Mouse (Mus musculus) megakaryocyte progenitor cell, adult 5-6 weeks (primary cell): Measurements from ENCODE around the gene Pacsin2. TPM values are rescaled to one million over a fixed set of nuclear protein-coding genes. Genes with fewer than 3 reads are reported as not detected.
"Not testable (repeated sequence)": the region's sequence is repeated elsewhere in the genome, so short reads cannot be mapped to it uniquely, and the experiment has no call there.

ENCODE experiments used
- ATAC-seq: replicated peaks from 2 replicates; pipeline ENCODE4 v1.8.0; 2016; ENCODE audit warnings: mild to moderate bottlenecking, moderate TSS enrichment, inconsistent platforms; ENCODE audit not compliant: poor library complexity
- total RNA-seq, 2 experiments: library from RNA; stranded (forward) in 1 of 2; stranded (reverse) in 1 of 2; fragments of 157-497, 149-512 nt in 1 of 2; fragments of 200-1000 nt in 1 of 2; gene quantifications; 2 replicates each; pipeline versions ENCODE4 v1.2.3 to v1.2.4; 2015 to 2017

The Pacsin2 gene
- total RNA-seq, 2 experiments from 2014 or later, result 47.4 to 71.7 TPM

- no peak for ATAC-seq
Measured at GRCm38 (mm10) chr15:83481236-83481780, 16.9 kb upstream of the Pacsin2 start.

GRCm38 (mm10) chr15:83479818-83480217 is 15.4 kb upstream of the Pacsin2 start:
- ATAC-seq, result no peak

GRCm38 (mm10) chr15:83478096-83478495 is 13.7 kb upstream of the Pacsin2 start:
- ATAC-seq, result no peak

GRCm38 (mm10) chr15:83476593-83477273 is 12.3 kb upstream of the Pacsin2 start:
- no peak for ATAC-seq

- ATAC-seq, result peak; percentile 59
Measured at GRCm38 (mm10) chr15:83474466-83474836, 10.0 kb upstream of the Pacsin2 start.

GRCm38 (mm10) chr15:83473832-83474465 is 9.5 kb upstream of the Pacsin2 start:
- peak; percentile 94 for ATAC-seq

GRCm38 (mm10) chr15:83473251-83473650 is 8.8 kb upstream of the Pacsin2 start:
- ATAC-seq, result peak; percentile 9; the same call in 1 of the 2 replicates

- no peak for ATAC-seq
Measured at GRCm38 (mm10) chr15:83471476-83471875, 7.1 kb upstream of the Pacsin2 start.

GRCm38 (mm10) chr15:83470443-83470842 is 6.0 kb upstream of the Pacsin2 start:
- no peak for ATAC-seq

GRCm38 (mm10) chr15:83469279-83469821 is 4.9 kb upstream of the Pacsin2 start:
- no peak for ATAC-seq

GRCm38 (mm10) chr15:83467232-83467966 is 3.0 kb upstream of the Pacsin2 start:
- ATAC-seq, result no peak

- no peak for ATAC-seq
Measured at GRCm38 (mm10) chr15:83466331-83466730, 1.9 kb upstream of the Pacsin2 start.

GRCm38 (mm10) chr15:83464905-83465650 is 672 bp upstream of the Pacsin2 start:
- peak; percentile 27 for ATAC-seq

GRCm38 (mm10) chr15:83463369-83464082 is 880 bp downstream of the Pacsin2 start:
- 0 out of 2 replicates have a peak, but pooled peaks have one; percentile 8 for ATAC-seq

- not testable (repeated sequence) for ATAC-seq
Measured at GRCm38 (mm10) chr15:83462349-83462748, 2.1 kb downstream of the Pacsin2 start.

GRCm38 (mm10) chr15:83460891-83461290 is 3.5 kb downstream of the Pacsin2 start:
- no peak for ATAC-seq

GRCm38 (mm10) chr15:83457541-83457940 is 6.9 kb downstream of the Pacsin2 start:
- no peak for ATAC-seq

GRCm38 (mm10) chr15:83455637-83456036 is 8.8 kb downstream of the Pacsin2 start:
- ATAC-seq, result no peak

- no peak for ATAC-seq
Measured at GRCm38 (mm10) chr15:83455034-83455433, 9.4 kb downstream of the Pacsin2 start.

GRCm38 (mm10) chr15:83454419-83454818 is 10.0 kb downstream of the Pacsin2 start:
- ATAC-seq, result no peak
